24 mouse cellular contexts compared by ENCODE assay signal in the genomic region with DNA sequence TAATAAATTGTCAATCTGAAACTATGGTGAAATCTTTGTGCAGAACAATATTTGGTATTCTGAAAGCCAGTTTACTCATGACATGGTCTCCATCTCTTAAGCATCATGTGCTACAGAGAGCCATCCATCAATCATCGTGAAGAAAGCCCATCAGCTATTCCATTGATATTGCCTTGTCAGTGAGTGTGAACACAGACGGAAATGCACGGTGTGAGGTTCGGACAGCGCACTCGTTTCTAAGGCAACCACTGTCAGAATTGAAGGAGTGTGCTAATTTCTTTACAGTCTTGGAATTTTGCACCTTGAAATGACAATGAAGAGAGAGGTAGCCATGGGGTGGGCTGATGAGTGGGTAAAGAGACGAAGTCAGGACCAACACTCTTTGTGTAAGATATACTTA. TPM values are rescaled to one million over a fixed set of nuclear protein-coding genes. Genes with fewer than 3 reads are reported as not detected.
"Had no signal": no experiment of that assay in that cellular context is flagged by ENCODE, and none has a peak within 500 bp of the region (broad histone marks: within the 10 kb centered on the region; RNA-seq: fewer than 3 reads in every experiment).

No protein-coding gene starts in this region.

- DNase-seq: kidney, postnatal 14 days; lung, adult 2 months; lung, postnatal 36 days; right cerebral cortex, postnatal 14 days; thymus, adult 2 months; thymus, postnatal 25 days had no signal

- H3K36me3 ChIP-seq: limb, embryonic 10.5 days; liver, embryonic 15.5 days; midbrain, embryonic 12.5 days; stomach, embryonic 15.5 days had no signal

- H3K9me3 ChIP-seq: limb, embryonic 10.5 days; liver, embryonic 15.5 days; midbrain, embryonic 12.5 days; stomach, embryonic 15.5 days had no signal

- ATAC-seq: lung, postnatal 0 days had no signal

- H3K27me3 ChIP-seq: liver, embryonic 15.5 days; midbrain, embryonic 12.5 days; stomach, embryonic 15.5 days had no signal

- H3K27ac ChIP-seq: limb, embryonic 10.5 days; liver, embryonic 15.5 days; midbrain, embryonic 12.5 days; stomach, embryonic 15.5 days had no signal

- H3K9ac ChIP-seq: liver, embryonic 15.5 days; midbrain, embryonic 12.5 days; stomach, embryonic 15.5 days had no signal

- H3K4me2 ChIP-seq: liver, embryonic 11.5 days; liver, embryonic 15.5 days; midbrain, embryonic 12.5 days; stomach, embryonic 15.5 days had no signal

- H3K4me3 ChIP-seq: limb, embryonic 10.5 days; liver, embryonic 15.5 days; midbrain, embryonic 12.5 days; stomach, embryonic 15.5 days had no signal

- H3K4me1 ChIP-seq: limb, embryonic 10.5 days; liver, embryonic 15.5 days; midbrain, embryonic 12.5 days; stomach, embryonic 15.5 days had no signal

RNA-seq across cellular contexts. Expression of a gene that starts 38.0 kb away (rescaled TPM):
- total RNA-seq: layer of hippocampus, adult 8-10 months; layer of hippocampus, postnatal 14 days; left cerebral cortex, adult 18-20 months; left cerebral cortex, postnatal 10 days; megakaryocyte progenitor cell, adult 5-6 weeks had no signal
- polyA plus RNA-seq: kidney, embryonic 14.5 days; large intestine, adult 2 months; limb, embryonic 10.5 days; limb, embryonic 14.5 days; liver, embryonic 11.5 days; liver, embryonic 15.5 days; lung, adult 2 months; lung, postnatal 0 days; midbrain, embryonic 12.5 days; neural tube, embryonic 14.5 days; spleen, adult 2 months; stomach, embryonic 15.5 days; testis, adult 2 months; thymus, adult 2 months; urinary bladder, adult 2 months had no signal
